In genomic region chr7:4811842-4812302, GRCm38 (mm10) we compare ENCODE assay signal across 8 mouse cellular contexts. TPM values are rescaled to one million over a fixed set of nuclear protein-coding genes. Genes with fewer than 3 reads are reported as not detected.
DNase-seq lines count a peak whose midpoint lies in the region; ATAC-seq and TF ChIP-seq lines count a peak whose summit lies in the region.

No protein-coding gene starts in this region.

- peaks cover 11% of the 10 kb centered on the region for H3K4me1 ChIP-seq in bone marrow macrophage, adult 2 months (ENCODE audit: control insufficient read depth, insufficient read depth, low read length)
- H3K4me1 ChIP-seq in hindbrain, postnatal 0 days (ENCODE audit: insufficient read depth, low read length) = peaks cover 5% of the 10 kb centered on the region
- H3K4me1 ChIP-seq in midbrain, embryonic 10.5 days = peaks cover 36% of the 10 kb centered on the region

- TF ChIP-seq CTCF in layer of hippocampus, adult 2 months (conservative IDR thresholded peaks at IDR 0.05) = no peak
- no peak for TF ChIP-seq CTCF in bone marrow macrophage, adult 2 months (IDR thresholded peaks at IDR 0.05; ENCODE audit: low read depth, low read length)
- no peak for TF ChIP-seq CTCF in hindbrain, postnatal 0 days (IDR thresholded peaks at IDR 0.05; ENCODE audit: low read depth)

- H3K36me3 ChIP-seq in hindbrain, postnatal 0 days (ENCODE audit: insufficient read depth, low read length) = peaks cover 15% of the 10 kb centered on the region; the same call in 1 of the 2 replicates
- H3K36me3 ChIP-seq in midbrain, embryonic 10.5 days = peaks cover 41% of the 10 kb centered on the region

- H3K27me3 ChIP-seq in hindbrain, postnatal 0 days (ENCODE audit: insufficient read depth, low read length) = no peaks in the 10 kb centered on the region
- no peaks in the 10 kb centered on the region for H3K27me3 ChIP-seq in midbrain, embryonic 10.5 days (ENCODE audit: low read depth, poor library complexity, severe bottlenecking)

- peak overlapping the region; percentile 91 for H3K9ac ChIP-seq in hindbrain, postnatal 0 days (replicated peaks; ENCODE audit: low read length)

- DNase-seq in CD4-positive, CD25-positive, alpha-beta regulatory T cell, adult 2 months (ENCODE audit: low read depth, low spot score) = peak; percentile 62
- no peak for DNase-seq in layer of hippocampus, adult 2 months (ENCODE audit: low spot score in 2 of 2)
- DNase-seq in layer of hippocampus, adult 9-10 months (ENCODE audit: low spot score) = no peak
- DNase-seq in hindbrain, postnatal 0 days (ENCODE audit: low spot score) = peak; percentile 35
- peak; percentile 60 for DNase-seq in midbrain, embryonic 10.5 days (ENCODE audit: low spot score)
- DNase-seq in testis, postnatal 10 days (ENCODE audit: low spot score) = peak; percentile 63

- no peak for ATAC-seq in CD4-positive, CD25-positive, alpha-beta regulatory T cell, adult 4 months
- ATAC-seq in hindbrain, postnatal 0 days = no peak

- under 1% methylated on average over 25 of the region's 36 CpGs for WGBS in hindbrain, postnatal 0 days
- under 1% methylated on average over 36 of the region's 36 CpGs for WGBS in midbrain, embryonic 10.5 days

- H3K4me3 ChIP-seq in layer of hippocampus, adult 2 months = peak overlapping the region; percentile 97
- peak overlapping the region; percentile 88 for H3K4me3 ChIP-seq in bone marrow macrophage, adult 2 months (ENCODE audit: insufficient read depth, low read length)
- peak overlapping the region; percentile 99 for H3K4me3 ChIP-seq in hindbrain, postnatal 0 days (ENCODE audit: low read length)
- H3K4me3 ChIP-seq in midbrain, embryonic 10.5 days = peak overlapping the region; percentile 83

- peak overlapping the region; percentile 96 for H3K27ac ChIP-seq in layer of hippocampus, adult 2 months
- H3K27ac ChIP-seq in bone marrow macrophage, adult 2 months (ENCODE audit: insufficient read depth, low read depth, low read length) = peak overlapping the region; percentile 58
- H3K27ac ChIP-seq in hindbrain, postnatal 0 days = peak overlapping the region; percentile 95
- H3K27ac ChIP-seq in midbrain, embryonic 10.5 days (replicated peaks) = peak overlapping the region; percentile 97

- H3K4me2 ChIP-seq in hindbrain, postnatal 0 days (ENCODE audit: low read depth, low read length) = peak overlapping the region; percentile 85

- no peaks in the 10 kb centered on the region for H3K9me3 ChIP-seq in hindbrain, postnatal 0 days (ENCODE audit: low read length)
- no peaks in the 10 kb centered on the region for H3K9me3 ChIP-seq in midbrain, embryonic 10.5 days (replicated peaks)

- no peak for TF ChIP-seq POLR2A in bone marrow macrophage, adult 2 months (IDR thresholded peaks at IDR 0.05; ENCODE audit: borderline replicate concordance, low read depth, low read length)

RNA-seq across cellular contexts. Expression of gene Ube2s, which starts 0.5 kb away (rescaled TPM):
- polyA plus RNA-seq in CD4-positive, CD25-positive, alpha-beta regulatory T cell, adult 4 months (2017; shearing (Covaris generic)) = 10 to 100 TPM; 25.0 to 25.3 TPM
- total RNA-seq in layer of hippocampus, adult 2 months (2021) = 100 to 1,000 TPM; 106 to 108 TPM
- 109 and 131 TPM in 2 replicates for polyA plus RNA-seq in bone marrow macrophage, adult 2 months (2012; ENCODE audit: insufficient read depth, insufficient read length, missing spikeins)
- 264 and 324 TPM in 2 replicates for total RNA-seq in hindbrain, postnatal 0 days (2014; rRNA removed)
- 223 and 233 TPM in 2 replicates for polyA plus RNA-seq in hindbrain, postnatal 0 days (2015; fragmentation: Nextera tagmentation; extraction: Ambion mirVana)
- 357 and 426 TPM in 2 replicates for polyA plus RNA-seq in midbrain, embryonic 10.5 days (2016; fragmentation: Nextera tagmentation; extraction: Ambion mirVana)

RNA-seq across cellular contexts. Expression of gene Rpl28, which starts 19.2 kb away (rescaled TPM):
- 100 to 1,000 TPM; 446 to 574 TPM for polyA plus RNA-seq in CD4-positive, CD25-positive, alpha-beta regulatory T cell, adult 4 months (2017; shearing (Covaris generic))
- total RNA-seq in layer of hippocampus, adult 2 months (2021) = 100 to 1,000 TPM; 458 to 462 TPM
- polyA plus RNA-seq in bone marrow macrophage, adult 2 months (2012; ENCODE audit: insufficient read depth, insufficient read length, missing spikeins) = 636 and 681 TPM in 2 replicates
- 145 and 147 TPM in 2 replicates for total RNA-seq in hindbrain, postnatal 0 days (2014; rRNA removed)
- polyA plus RNA-seq in hindbrain, postnatal 0 days (2015; fragmentation: Nextera tagmentation; extraction: Ambion mirVana) = 304 and 315 TPM in 2 replicates
- polyA plus RNA-seq in midbrain, embryonic 10.5 days (2016; fragmentation: Nextera tagmentation; extraction: Ambion mirVana) = 339 and 383 TPM in 2 replicates

RNA-seq across cellular contexts. Expression of gene Tmem238, which starts 22.4 kb away (rescaled TPM):
- polyA plus RNA-seq in CD4-positive, CD25-positive, alpha-beta regulatory T cell, adult 4 months (2017; shearing (Covaris generic)) = under 1 TPM in 1 of 2 experiments, not detected in 1; 0.86 TPM
- 1 to 10 TPM; 2.6 to 2.7 TPM for total RNA-seq in layer of hippocampus, adult 2 months (2021)
- polyA plus RNA-seq in bone marrow macrophage, adult 2 months (2012; ENCODE audit: insufficient read depth, insufficient read length, missing spikeins) = 2.1 and 3.6 TPM in 2 replicates
- total RNA-seq in hindbrain, postnatal 0 days (2014; rRNA removed) = 13.7 and 13.9 TPM in 2 replicates
- 16.8 and 18.2 TPM in 2 replicates for polyA plus RNA-seq in hindbrain, postnatal 0 days (2015; fragmentation: Nextera tagmentation; extraction: Ambion mirVana)
- 2.7 and 3.4 TPM in 2 replicates for polyA plus RNA-seq in midbrain, embryonic 10.5 days (2016; fragmentation: Nextera tagmentation; extraction: Ambion mirVana)

RNA-seq across cellular contexts. Expression of gene Tmem190, which starts 29.1 kb away (rescaled TPM):
- not detected for polyA plus RNA-seq in CD4-positive, CD25-positive, alpha-beta regulatory T cell, adult 4 months (2017; shearing (Covaris generic))
- not detected for total RNA-seq in layer of hippocampus, adult 2 months (2021)
- not detected in 2 replicates for polyA plus RNA-seq in bone marrow macrophage, adult 2 months (2012; ENCODE audit: insufficient read depth, insufficient read length, missing spikeins)
- not detected in 2 replicates for total RNA-seq in hindbrain, postnatal 0 days (2014; rRNA removed)
- 0.53 TPM in 1 of 2 replicates, not detected in the other for polyA plus RNA-seq in hindbrain, postnatal 0 days (2015; fragmentation: Nextera tagmentation; extraction: Ambion mirVana)
- not detected in 2 replicates for polyA plus RNA-seq in midbrain, embryonic 10.5 days (2016; fragmentation: Nextera tagmentation; extraction: Ambion mirVana)

RNA-seq across cellular contexts. Expression of gene Il11, which starts 29.2 kb away (rescaled TPM):
- under 1 TPM in 1 of 2 experiments, not detected in 1; 0.16 TPM for polyA plus RNA-seq in CD4-positive, CD25-positive, alpha-beta regulatory T cell, adult 4 months (2017; shearing (Covaris generic))
- under 1 TPM; 0.25 to 0.26 TPM for total RNA-seq in layer of hippocampus, adult 2 months (2021)
- polyA plus RNA-seq in bone marrow macrophage, adult 2 months (2012; ENCODE audit: insufficient read depth, insufficient read length, missing spikeins) = not detected in 2 replicates
- total RNA-seq in hindbrain, postnatal 0 days (2014; rRNA removed) = 2.0 TPM in 1 of 2 replicates, not detected in the other
- polyA plus RNA-seq in hindbrain, postnatal 0 days (2015; fragmentation: Nextera tagmentation; extraction: Ambion mirVana) = 1.1 and 1.3 TPM in 2 replicates
- 0.21 TPM in 1 of 2 replicates, not detected in the other for polyA plus RNA-seq in midbrain, embryonic 10.5 days (2016; fragmentation: Nextera tagmentation; extraction: Ambion mirVana)

Comparison
In these comparisons a context has a peak if more than half of its experiments do, and no peak if none do; other contexts are left out.
1. DNase-seq: peak in CD4-positive, CD25-positive, alpha-beta regulatory T cell, adult 2 months (single experiment), hindbrain, postnatal 0 days (single experiment), midbrain, embryonic 10.5 days (single experiment) and testis, postnatal 10 days (single experiment); none in layer of hippocampus, adult 2 months (0 of 2) and layer of hippocampus, adult 9-10 months (single experiment).
2. Peak in every context shown above with its lines, with median percentiles within 50 percentile points of each other: H3K27ac ChIP-seq and H3K4me3 ChIP-seq.